Mouse (Mus musculus) hindbrain, embryonic 11.5 days (tissue): ENCODE data around the gene Gls. TPM values are rescaled to one million over a fixed set of nuclear protein-coding genes. Genes with fewer than 3 reads are reported as not detected.
A peak's percentile ranks its signal among the peaks of the same experiment; 100 is the strongest.

Experiments
- ATAC-seq: fragments of 200-750 bp; cut with Nextera tagmentation; 2 replicates; pipeline ENCODE4 v1.8.0; 2017; ENCODE audit warnings: mild to moderate bottlenecking, moderate TSS enrichment, moderate library complexity; ENCODE audit not compliant: low FRiP score
- DNase-seq: peaks from one replicate; pipeline ENCODE4 v3.0.0-alpha.2; 2015; ENCODE audit warnings: low spot score
- H3K27ac ChIP-seq: fragments of 300-500 bp; sonication (generic); 2 replicates; pipeline ENCODE4 v1.5.1; 2014; ENCODE audit warnings: mild to moderate bottlenecking, low read depth, low read length
- H3K27me3 ChIP-seq: fragments of 300-500 bp; sonication (generic); 2 replicates; pipeline ENCODE4 v1.6.1; 2014; ENCODE audit warnings: mild to moderate bottlenecking, low read length, moderate library complexity, mixed read lengths; ENCODE audit not compliant: control insufficient read depth, insufficient read depth
- H3K36me3 ChIP-seq: fragments of 300-500 bp; sonication (generic); 2 replicates; pipeline ENCODE4 v1.6.1; 2014; ENCODE audit warnings: mild to moderate bottlenecking, low read length, moderate library complexity, mixed read lengths; ENCODE audit not compliant: control insufficient read depth, insufficient read depth
- H3K4me1 ChIP-seq: fragments of 300-500 bp; sonication (generic); replicated peaks from 2 replicates; pipeline ENCODE4 v1.6.1; 2014; ENCODE audit warnings: low read length, mixed read lengths; ENCODE audit not compliant: control insufficient read depth, insufficient read depth
- H3K4me2 ChIP-seq: fragments of 300-500 bp; sonication (generic); replicated peaks from 2 replicates; pipeline ENCODE4 v1.6.1; 2014; ENCODE audit warnings: mild to moderate bottlenecking, low read depth, low read length
- H3K4me3 ChIP-seq: fragments of 300-500 bp; sonication (generic); 2 replicates; pipeline ENCODE4 v1.5.1; 2014; ENCODE audit warnings: low read depth, low read length
- H3K9ac ChIP-seq: fragments of 300-500 bp; sonication (generic); 2 replicates; pipeline ENCODE4 v1.6.1; 2014; ENCODE audit warnings: low read depth, low read length
- H3K9me3 ChIP-seq: fragments of 300-500 bp; sonication (generic); 2 replicates; pipeline ENCODE4 v1.6.1; 2016; ENCODE audit warnings: low read length; ENCODE audit not compliant: control insufficient read depth
- WGBS: fragments of 180-500 bp; shearing (Covaris S2); extraction: QIAGEN DNeasy Blood & Tissue Kit; methylation state at CpG from one replicate; pipeline ENCODE4 v1.1.7; 2014; 5-methylcytosine and 5-hydroxymethylcytosine counted together
- polyA plus RNA-seq: library from polyadenylated mRNA; unstranded; fragments of >200 nt; fragmentation: Nextera tagmentation; extraction: Ambion mirVana; gene quantifications from 2 replicates; pipeline ENCODE4 v1.2.1, GENCODE M21; 2014

Gls gene
- polyA plus RNA-seq, 1 experiment from 2014 or later = 36.5 TPM

- 79% methylated on average over 3 of the region's 3 CpGs for WGBS
These were observed 116.6 kb downstream of the Gls start for GRCm38 (mm10) chr1:52116441-52116840.

DNA sequence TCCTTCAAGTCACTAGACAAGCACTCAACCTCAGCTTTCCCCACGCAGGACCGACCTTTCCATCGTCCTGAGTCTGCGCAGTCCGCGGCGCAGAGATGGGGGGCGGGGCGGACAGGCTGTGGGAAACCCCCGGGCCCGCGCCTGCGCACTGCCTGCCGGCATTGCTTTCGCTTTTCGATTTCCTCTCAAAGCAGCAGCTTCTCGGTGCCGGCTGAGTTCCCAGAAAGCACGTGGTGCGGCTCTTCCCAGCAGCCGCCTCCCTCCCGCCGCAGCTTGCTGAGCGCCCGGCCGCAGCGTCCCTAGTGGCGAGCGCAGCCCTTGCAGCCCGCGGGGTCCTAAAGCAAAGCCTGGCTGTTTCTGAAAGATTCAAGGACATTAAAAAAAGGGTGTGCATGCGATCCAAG, 119.4 kb downstream of the Gls start:
- H3K36me3 ChIP-seq = no peaks in the 10 kb centered on the region
- peak overlapping the region; percentile 31 for H3K4me3 ChIP-seq
- H3K4me2 ChIP-seq = peak overlapping the region; percentile 53
- H3K9me3 ChIP-seq = no peaks in the 10 kb centered on the region
- ATAC-seq (peak; percentile 98), DNase-seq (peak; percentile 99)
- peaks cover 4% of the 10 kb centered on the region; the same call in 1 of the 2 replicates for H3K4me1 ChIP-seq
- no peaks in the 10 kb centered on the region for H3K27me3 ChIP-seq
- H3K27ac ChIP-seq = peak overlapping the region; percentile 62; the same call in 1 of the 2 replicates
- H3K9ac ChIP-seq = peak overlapping the region; percentile 64
- 1% methylated on average over 32 of the region's 32 CpGs for WGBS

More at GRCm38 (mm10) chr1:52116441-52116840, 116.6 kb downstream of the Gls start:
- Histone ChIP-seq H3K36me3 (no peaks in the 10 kb centered on the region), H3K9me3 (no peaks in the 10 kb centered on the region), H3K4me1 (peaks cover 4% of the 10 kb centered on the region; the same call in 1 of the 2 replicates), H3K27ac (no peak overlapping the region), H3K4me3 (no peak overlapping the region), H3K9ac (no peak overlapping the region), H3K4me2 (no peak overlapping the region), H3K27me3 (no peaks in the 10 kb centered on the region)
- no peak for ATAC-seq
- DNase-seq = no peak

Other genes with a start within 250 kb of the Gls start
- gene Stat4, start 246.1 kb downstream of the Gls start, polyA plus RNA-seq = 0.93 and 0.95 TPM in 2 replicates
- 18.0 and 20.1 TPM in 2 replicates for gene Stat1, start 113.8 kb downstream of the Gls start, polyA plus RNA-seq